Mouse (Mus musculus) c-Kit-positive CD71-positive TER-119-positive erythroid progenitor cells, embryonic 14.5 days (primary cell): Measurements from ENCODE around the gene Mfsd6l.

ENCODE experiments used
- DNase-seq: peaks from one replicate; pipeline ENCODE4 v3.0.0-alpha.2; 2013; ENCODE audit warnings: low spot score

The Mfsd6l gene

GRCm38 (mm10) chr11:68555918-68556584 is at the start of gene Mfsd6l:
Mfsd6l (plus strand) TSS chr11:68556186.
- DNase-seq: no peak

GRCm38 (mm10) chr11:68507246-68507645 is 48.7 kb upstream of the Mfsd6l start:
- DNase-seq: no peak

GRCm38 (mm10) chr11:68508619-68509018 is 47.4 kb upstream of the Mfsd6l start:
- no peak for DNase-seq

GRCm38 (mm10) chr11:68509194-68509593 is 46.8 kb upstream of the Mfsd6l start:
- DNase-seq: no peak

- no peak for DNase-seq
These were observed 42.0 kb upstream of the Mfsd6l start for GRCm38 (mm10) chr11:68513969-68514368.

GRCm38 (mm10) chr11:68519362-68519761 is 36.6 kb upstream of the Mfsd6l start:
- no peak for DNase-seq

GRCm38 (mm10) chr11:68519815-68520214 is 36.2 kb upstream of the Mfsd6l start:
- no peak for DNase-seq

- no peak for DNase-seq
These were observed 35.5 kb upstream of the Mfsd6l start for GRCm38 (mm10) chr11:68520439-68520838.

- DNase-seq: no peak
These were observed 34.6 kb upstream of the Mfsd6l start for GRCm38 (mm10) chr11:68521352-68521751.

GRCm38 (mm10) chr11:68526441-68526840 is 29.5 kb upstream of the Mfsd6l start:
- no peak for DNase-seq

GRCm38 (mm10) chr11:68531066-68531806 is 24.8 kb upstream of the Mfsd6l start:
- DNase-seq: no peak

- DNase-seq: no peak
These were observed 23.9 kb upstream of the Mfsd6l start for GRCm38 (mm10) chr11:68531941-68532535.

- no peak for DNase-seq
These were observed 23.2 kb upstream of the Mfsd6l start for GRCm38 (mm10) chr11:68532773-68533172.

- DNase-seq: no peak
These were observed 22.0 kb upstream of the Mfsd6l start for GRCm38 (mm10) chr11:68533971-68534475.

- DNase-seq: no peak
These were observed 20.0 kb upstream of the Mfsd6l start for GRCm38 (mm10) chr11:68536026-68536425.

- no peak for DNase-seq
These were observed 19.5 kb upstream of the Mfsd6l start for GRCm38 (mm10) chr11:68536465-68536864.

GRCm38 (mm10) chr11:68539621-68540020 is 16.4 kb upstream of the Mfsd6l start:
- DNase-seq: no peak

- DNase-seq: no peak
These were observed 11.4 kb upstream of the Mfsd6l start for GRCm38 (mm10) chr11:68544554-68544953.

GRCm38 (mm10) chr11:68545172-68545571 is 10.8 kb upstream of the Mfsd6l start:
- DNase-seq: no peak

GRCm38 (mm10) chr11:68545682-68546222 is 10.2 kb upstream of the Mfsd6l start:
- no peak for DNase-seq

GRCm38 (mm10) chr11:68547484-68547883 is 8.5 kb upstream of the Mfsd6l start:
- DNase-seq: no peak

- peak; percentile 10 for DNase-seq
These were observed 6.4 kb upstream of the Mfsd6l start for GRCm38 (mm10) chr11:68549597-68549996.

GRCm38 (mm10) chr11:68550358-68550757 is 5.6 kb upstream of the Mfsd6l start:
- no peak for DNase-seq
